14 mouse cellular contexts compared by ENCODE assay signal in genomic region chr8:46414874-46415273, GRCm38 (mm10). TPM values are rescaled to one million over a fixed set of nuclear protein-coding genes. Genes with fewer than 3 reads are reported as not detected.
DNase-seq lines count a peak whose midpoint lies in the region; ATAC-seq lines count a peak whose summit lies in the region.
"Had no signal": no experiment of that assay in that cellular context is flagged by ENCODE, and none has a peak within 500 bp of the region (broad histone marks: within the 10 kb centered on the region; RNA-seq: fewer than 3 reads in every experiment).

No protein-coding gene starts in this region.

- H3K9me3 ChIP-seq in kidney, embryonic 16.5 days (ENCODE audit: low read length) = no peaks in the 10 kb centered on the region
- 0 out of 2 replicates have a peak, but pooled peaks cover 8% of the 10 kb centered on the region for H3K9me3 ChIP-seq in hindbrain, embryonic 10.5 days
- H3K9me3 ChIP-seq: midbrain, embryonic 12.5 days had no signal

- H3K4me3 ChIP-seq in kidney, embryonic 16.5 days (ENCODE audit: low read length) = no peak overlapping the region
- H3K4me3 ChIP-seq in hindbrain, embryonic 10.5 days = no peak overlapping the region
- H3K4me3 ChIP-seq: layer of hippocampus, adult 2 months; liver, embryonic 12.5 days; midbrain, embryonic 12.5 days had no signal

- no peaks in the 10 kb centered on the region for H3K36me3 ChIP-seq in kidney, embryonic 16.5 days (ENCODE audit: insufficient read depth, low read length)
- no peaks in the 10 kb centered on the region for H3K36me3 ChIP-seq in hindbrain, embryonic 10.5 days
- H3K36me3 ChIP-seq: liver, embryonic 12.5 days; midbrain, embryonic 12.5 days had no signal

- no peak for ATAC-seq in kidney, embryonic 16.5 days (ENCODE audit: low FRiP score, low TSS enrichment)
- ATAC-seq: liver, embryonic 12.5 days had no signal

- WGBS in kidney, embryonic 16.5 days = 77% methylated on average over 6 of the region's 6 CpGs
- 84% methylated on average over 6 of the region's 6 CpGs for WGBS in hindbrain, embryonic 10.5 days

- no peak overlapping the region for H3K4me2 ChIP-seq in kidney, embryonic 16.5 days (replicated peaks; ENCODE audit: low read depth, low read length)
- H3K4me2 ChIP-seq: liver, embryonic 12.5 days; midbrain, embryonic 12.5 days had no signal

- DNase-seq in kidney, adult 9 months = peak; percentile 35
- peak; percentile 66 to 67 for DNase-seq in adrenal gland, postnatal 36 days
- DNase-seq in heart, adult 8-10 months (ENCODE audit: low spot score) = peak; percentile 44
- peak; percentile 13 to 44 for DNase-seq in heart, postnatal 14 days
- DNase-seq in embryo, embryonic 10 days (ENCODE audit: low spot score) = no peak
- no peak for DNase-seq in hindbrain, embryonic 10.5 days (ENCODE audit: low spot score)
- no peak for DNase-seq in urinary bladder, adult 2 months (ENCODE audit: low spot score)
- DNase-seq: cerebellum, adult 11-12 months; lung, postnatal 10 days; spleen, adult 18-20 months had no signal

- H3K27me3 ChIP-seq in kidney, embryonic 16.5 days (ENCODE audit: insufficient read depth, low read length) = no peaks in the 10 kb centered on the region
- no peaks in the 10 kb centered on the region for H3K27me3 ChIP-seq in hindbrain, embryonic 10.5 days (ENCODE audit: insufficient read depth, poor library complexity, severe bottlenecking)
- H3K27me3 ChIP-seq: liver, embryonic 12.5 days; midbrain, embryonic 12.5 days had no signal

- H3K9ac ChIP-seq in kidney, embryonic 16.5 days (replicated peaks; ENCODE audit: low read length) = no peak overlapping the region
- H3K9ac ChIP-seq: liver, embryonic 12.5 days; midbrain, embryonic 12.5 days had no signal

- H3K4me1 ChIP-seq in kidney, embryonic 16.5 days (ENCODE audit: insufficient read depth, low read length) = no peaks in the 10 kb centered on the region
- no peaks in the 10 kb centered on the region for H3K4me1 ChIP-seq in hindbrain, embryonic 10.5 days (replicated peaks)
- H3K4me1 ChIP-seq: liver, embryonic 12.5 days; midbrain, embryonic 12.5 days had no signal

- no peak overlapping the region for H3K27ac ChIP-seq in kidney, embryonic 16.5 days (ENCODE audit: low read length)
- no peak overlapping the region for H3K27ac ChIP-seq in hindbrain, embryonic 10.5 days
- H3K27ac ChIP-seq: layer of hippocampus, adult 2 months; liver, embryonic 12.5 days; midbrain, embryonic 12.5 days had no signal

- intact Hi-C loops in heart, postnatal 14 days (cut with DNase I) = loop anchor here (5.0 kb wide), 1 partner anchor 77 kb away; no protein-coding TSS in a partner anchor

RNA-seq across cellular contexts. Expression of gene Acsl1, which starts 56.0 kb away (rescaled TPM):
- 20.6 and 21.3 TPM in 2 replicates for polyA plus RNA-seq in kidney, embryonic 16.5 days (2015; fragmentation: Nextera tagmentation; extraction: Ambion mirVana)
- total RNA-seq in adrenal gland, postnatal 36 days (2021) = 100 to 1,000 TPM; 398 to 483 TPM
- total RNA-seq in heart, adult 8-10 months (2022) = 100 to 1,000 TPM; 930 to 978 (median 952) TPM
- total RNA-seq in heart, postnatal 14 days (2021) = 100 to 1,000 TPM; 846 to 852 TPM
- polyA plus RNA-seq in hindbrain, embryonic 10.5 days (2016; fragmentation: Nextera tagmentation; extraction: Ambion mirVana) = 7.3 and 9.8 TPM in 2 replicates
- 44.2 and 46.6 TPM in 2 replicates for polyA plus RNA-seq in urinary bladder, adult 2 months (2012; rRNA removed)

Comparison
In these comparisons a context has a peak if more than half of its experiments do, and no peak if none do; other contexts are left out.
1. DNase-seq: peak in kidney, adult 9 months (single experiment), adrenal gland, postnatal 36 days (2 of 2), heart, adult 8-10 months (single experiment) and heart, postnatal 14 days (2 of 2); none in embryo, embryonic 10 days (single experiment), hindbrain, embryonic 10.5 days (single experiment) and urinary bladder, adult 2 months (single experiment).